Mouse (Mus musculus) left cerebral cortex, postnatal 14 days (tissue): ENCODE results near the gene Abhd6. TPM values are rescaled to one million over a fixed set of nuclear protein-coding genes. Genes with fewer than 3 reads are reported as not detected.

Experiments used
- DNase-seq, 2 experiments: peaks; one replicate each; pipeline ENCODE4 v3.0.0; 2021 to 2022; ENCODE audit warnings: low spot score in 2 of 2, mixed read lengths in 1 of 2
- intact Hi-C: fragments of 180-260 bp; cut with DNase I; formaldehyde crosslinking; loops from one replicate; pipeline ENCODE4 v1.15.1; 2025
- total RNA-seq, 2 experiments: library from RNA; stranded (reverse); gene quantifications; 2 replicates each; pipeline ENCODE4 v1.2.3; 2021

The Abhd6 gene
- total RNA-seq, 2 experiments from 2014 or later, result 64.7 to 70.0 TPM

DNA sequence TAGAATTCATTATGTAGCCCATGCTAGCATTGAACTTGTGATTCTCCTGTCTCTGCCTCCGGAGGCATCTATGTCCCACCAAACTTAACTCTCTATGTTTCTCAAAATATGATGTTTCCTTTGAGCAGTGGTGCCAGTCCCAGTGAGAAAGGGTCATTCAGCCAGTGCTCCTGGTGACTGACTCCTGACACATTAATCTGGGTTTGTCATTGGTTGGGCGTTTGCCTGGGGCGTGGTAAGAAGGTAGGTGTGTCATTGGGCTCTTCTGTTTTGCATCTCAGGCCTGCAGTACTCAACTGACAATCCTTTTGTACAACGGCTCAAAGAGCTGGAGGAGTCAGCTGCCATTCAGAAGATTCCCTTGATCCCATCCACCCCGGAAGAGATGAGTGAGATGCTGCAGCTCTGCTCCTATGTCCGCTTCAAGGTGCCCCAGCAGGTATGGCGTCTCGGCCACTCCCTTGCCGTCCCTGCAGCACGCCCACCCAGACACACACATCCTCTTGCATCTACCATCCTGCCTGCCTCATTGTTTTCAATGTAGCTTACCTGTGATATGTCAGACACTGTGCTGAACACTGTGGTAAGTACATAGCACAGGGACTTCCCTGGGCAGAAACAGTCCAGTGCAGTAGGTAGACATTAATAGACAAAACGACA lies 42.6 kb downstream of the Abhd6 start:
- DNase-seq, result no peak
- intact Hi-C loops, result loop anchor here (2.0 kb wide), 1 partner anchor 81 kb away; no protein-coding TSS in a partner anchor

DNA sequence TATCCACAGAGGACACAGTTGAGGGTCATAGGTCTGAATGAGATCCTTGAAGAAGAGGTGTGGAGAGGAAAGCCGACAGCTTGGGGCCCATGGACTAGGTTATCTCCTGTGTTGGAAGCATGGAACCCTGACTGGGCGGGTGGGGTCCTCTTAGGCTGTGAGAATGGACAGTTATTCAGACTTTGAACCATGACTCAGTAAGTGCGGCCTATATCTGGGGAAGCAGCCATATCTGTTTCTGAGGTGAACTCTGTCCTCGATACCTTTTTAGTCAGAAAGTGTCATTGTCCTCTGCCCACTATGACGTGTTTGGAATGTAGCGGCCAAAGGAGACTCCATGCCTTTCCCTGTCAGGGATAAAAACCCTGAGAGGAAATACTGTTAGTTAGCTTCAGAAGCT lies 44.1 kb downstream of the Abhd6 start:
- no peak for DNase-seq
- intact Hi-C loops, result no loop called here

DNA sequence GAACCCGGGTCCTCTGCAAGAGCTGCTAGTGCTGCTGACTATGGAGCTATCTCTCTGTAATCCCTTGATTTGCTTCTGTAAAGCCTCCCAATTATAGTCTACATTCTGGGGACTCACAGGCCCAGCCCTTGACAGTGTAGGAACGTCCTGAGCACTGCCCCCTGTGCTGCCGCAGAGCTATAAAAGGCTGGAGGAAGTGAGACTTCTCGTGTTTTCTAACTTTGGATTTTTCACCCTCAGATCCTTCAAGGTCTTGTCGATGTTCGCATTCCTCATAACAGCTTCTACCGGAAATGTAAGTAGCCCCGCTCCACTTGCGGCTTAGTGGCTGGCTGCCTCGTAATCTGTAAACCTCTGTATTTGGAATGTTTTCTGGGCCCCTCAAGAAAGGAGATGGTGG lies 46.6 kb downstream of the Abhd6 start:
- intact Hi-C loops, result no loop called here
- DNase-seq, result no peak

DNA sequence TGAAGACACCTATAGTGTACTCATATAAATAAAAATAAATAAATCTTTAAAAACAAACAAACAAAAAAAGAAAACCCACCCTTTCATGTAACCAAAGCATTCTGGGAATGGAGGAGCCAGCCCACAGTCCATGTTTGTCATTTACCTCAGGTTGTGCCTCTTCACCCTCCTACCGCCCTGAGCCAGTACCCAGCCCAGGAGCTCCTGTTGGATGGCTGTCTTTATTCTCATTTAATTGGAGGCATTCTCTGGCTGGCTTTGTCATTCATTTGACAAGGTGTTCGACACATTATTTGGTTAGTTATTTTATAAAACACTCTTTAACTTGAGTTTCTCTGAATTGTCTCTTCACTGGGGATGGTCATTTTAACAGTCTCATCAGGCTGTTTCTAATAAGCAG lies 49.2 kb downstream of the Abhd6 start:
- intact Hi-C loops, result no loop called here

DNA sequence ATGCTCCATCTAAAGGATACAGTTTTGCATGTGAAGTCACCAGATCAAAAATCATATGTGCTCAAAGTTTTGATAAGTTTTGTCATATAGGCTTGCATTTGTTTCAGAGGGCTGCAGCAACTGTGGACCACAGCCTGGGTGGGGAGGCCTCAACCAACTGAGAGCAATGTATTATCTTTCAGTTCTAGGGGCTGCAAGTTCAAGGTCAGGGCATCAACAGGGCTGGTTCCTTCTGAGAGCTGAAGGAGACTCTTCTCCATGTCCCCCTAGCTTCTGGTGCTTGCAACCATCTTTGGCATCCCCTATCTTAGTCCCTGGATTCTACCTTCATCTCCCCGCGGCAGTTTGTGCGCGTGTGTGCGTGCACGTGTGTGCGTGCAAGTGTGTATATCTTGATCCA lies 50.0 kb downstream of the Abhd6 start:
- intact Hi-C loops, result no loop called here
- DNase-seq, result no peak

More for the DNA sequence above, 49.2 kb downstream of the Abhd6 start:
- no peak for DNase-seq

DNA sequence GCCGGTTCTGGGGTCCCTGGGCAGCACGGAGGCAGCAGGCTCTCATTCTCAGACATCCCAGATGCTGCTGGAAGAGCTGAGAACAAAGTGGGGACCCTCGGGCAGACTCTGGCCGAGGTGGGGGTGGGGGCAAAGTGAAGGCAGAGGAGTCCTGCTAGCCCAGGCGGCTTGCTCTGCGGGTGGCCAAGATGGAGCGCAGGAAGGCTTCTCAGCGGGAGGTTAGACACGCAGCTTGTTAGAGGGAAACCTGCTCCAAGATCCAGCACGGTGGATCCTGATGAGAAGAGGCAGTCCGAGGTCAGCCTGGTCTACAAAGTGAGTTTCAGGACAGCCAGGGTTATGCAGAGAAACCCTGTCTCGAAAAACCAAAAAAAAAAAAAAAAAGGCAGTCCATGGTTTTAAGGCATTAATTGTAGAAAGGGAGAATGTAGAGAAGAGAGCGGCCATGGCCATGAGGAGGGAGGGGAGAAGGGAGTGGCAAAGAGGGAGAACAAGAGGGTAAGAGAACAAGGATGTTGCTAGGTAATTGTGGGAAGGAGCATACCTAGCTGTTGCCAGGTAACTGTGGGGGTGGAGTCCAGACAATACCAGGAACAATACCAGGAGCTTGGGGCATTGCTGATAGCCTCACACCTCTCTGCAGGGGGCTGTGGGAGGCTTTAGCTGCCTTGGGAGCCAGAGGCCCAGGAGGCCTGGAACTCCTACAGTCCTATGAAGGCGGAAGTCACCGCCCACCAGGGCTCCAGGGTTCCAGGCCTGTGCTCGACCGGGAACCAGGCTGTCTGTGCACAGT lies 51.8 kb downstream of the Abhd6 start:
- DNase-seq, result no peak

DNA sequence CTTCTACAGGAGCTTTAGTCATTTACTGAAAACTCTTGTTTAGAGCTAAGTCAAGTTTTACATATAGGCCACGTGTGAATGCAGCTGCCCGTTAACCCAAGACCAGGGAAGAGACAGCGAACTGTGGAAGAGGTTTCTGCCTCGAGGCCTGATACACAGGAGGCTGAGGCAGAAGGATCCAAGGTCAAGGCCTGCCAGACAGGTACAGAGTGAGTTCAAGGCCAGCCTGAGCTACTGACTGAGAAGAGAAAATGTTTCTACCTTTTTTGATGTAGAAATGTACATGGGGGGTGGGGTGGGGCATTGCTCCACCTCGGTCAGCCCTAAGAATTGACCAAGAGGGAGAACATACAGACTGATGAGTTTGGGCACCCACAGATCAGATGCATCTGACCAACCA lies 53.4 kb downstream of the Abhd6 start:
- DNase-seq, result no peak
- intact Hi-C loops, result no loop called here

More for the DNA sequence above, 51.8 kb downstream of the Abhd6 start:
- intact Hi-C loops, result no loop called here

DNA sequence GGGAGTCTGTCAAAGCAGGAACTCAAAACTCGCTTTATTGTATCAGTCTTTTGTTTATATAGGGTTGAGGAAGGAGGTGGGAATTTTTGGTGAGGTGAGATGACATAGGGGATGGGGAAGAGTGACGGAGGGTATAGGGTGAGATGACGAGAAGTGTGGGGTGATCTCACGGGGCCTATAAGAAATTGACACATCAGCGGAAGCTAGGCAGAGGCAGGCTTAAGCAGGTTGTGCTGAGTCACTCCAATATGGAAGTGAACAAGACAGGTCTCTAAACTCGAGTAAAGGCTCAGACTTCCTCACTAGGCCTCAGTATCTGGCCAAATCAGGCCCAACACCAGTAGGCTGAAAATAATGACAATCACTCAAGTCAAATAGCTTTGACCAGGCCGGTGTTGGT lies 57.2 kb downstream of the Abhd6 start:
- no peak for DNase-seq
- intact Hi-C loops, result no loop called here

DNA sequence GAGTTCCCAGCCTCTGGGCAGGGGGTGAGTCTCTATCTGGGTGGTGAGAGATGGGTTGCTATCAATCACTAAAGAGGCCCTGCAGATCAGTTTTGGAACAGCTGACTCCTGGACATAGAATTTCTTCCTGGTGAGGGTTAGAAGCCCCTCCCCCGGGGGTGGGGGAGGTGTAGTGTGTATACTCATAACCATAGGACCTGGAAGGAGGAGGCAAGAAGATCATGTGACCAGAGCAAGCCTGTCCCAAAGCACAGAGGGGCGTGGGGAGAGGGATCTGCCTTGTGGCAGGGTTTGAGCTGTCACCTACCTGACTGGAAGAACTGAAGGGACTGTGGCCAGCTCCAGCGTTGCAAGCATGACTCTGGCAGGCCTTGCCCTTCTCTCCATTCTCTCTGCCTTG lies 59.4 kb downstream of the Abhd6 start:
- DNase-seq, result no peak
- intact Hi-C loops, result no loop called here

DNA sequence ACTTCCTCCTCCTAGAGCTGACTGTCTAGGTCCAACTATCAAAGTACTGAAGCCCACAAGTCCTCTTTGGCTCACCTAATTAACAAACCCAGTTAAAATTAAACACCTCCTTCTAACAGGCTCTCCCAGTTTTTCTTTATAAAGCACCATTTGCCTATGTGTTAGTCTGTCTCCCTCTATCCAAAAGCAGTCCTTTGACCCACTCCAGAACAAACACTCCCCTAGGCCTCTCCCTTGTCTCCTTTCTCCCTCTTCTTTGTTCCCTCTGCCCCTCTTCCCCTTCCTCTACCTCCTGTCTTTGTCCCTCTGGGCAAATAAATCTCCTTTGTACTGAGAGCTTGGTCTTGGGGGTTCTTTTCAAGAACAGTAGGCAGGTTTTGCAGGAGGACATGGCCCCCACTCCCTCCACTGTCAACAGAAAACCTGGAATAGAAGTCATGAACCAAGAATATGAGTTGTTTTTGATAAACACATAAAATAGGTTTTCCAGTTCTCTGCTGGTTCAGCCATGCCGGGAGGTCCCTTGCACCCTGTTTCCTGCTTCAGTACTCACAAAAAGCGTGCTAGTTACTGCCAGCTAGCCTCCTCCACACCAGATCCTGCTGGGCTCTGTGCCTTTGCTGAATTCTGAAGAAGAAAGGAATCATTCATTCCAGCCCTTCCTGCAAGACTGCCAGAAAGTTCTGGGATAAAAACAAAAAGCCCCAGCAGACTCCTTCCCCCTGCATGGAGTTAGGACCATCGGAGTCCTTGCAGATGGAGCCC lies 60.0 kb downstream of the Abhd6 start:
- peak; percentile 45 for DNase-seq
- intact Hi-C loops, result no loop called here

DNA sequence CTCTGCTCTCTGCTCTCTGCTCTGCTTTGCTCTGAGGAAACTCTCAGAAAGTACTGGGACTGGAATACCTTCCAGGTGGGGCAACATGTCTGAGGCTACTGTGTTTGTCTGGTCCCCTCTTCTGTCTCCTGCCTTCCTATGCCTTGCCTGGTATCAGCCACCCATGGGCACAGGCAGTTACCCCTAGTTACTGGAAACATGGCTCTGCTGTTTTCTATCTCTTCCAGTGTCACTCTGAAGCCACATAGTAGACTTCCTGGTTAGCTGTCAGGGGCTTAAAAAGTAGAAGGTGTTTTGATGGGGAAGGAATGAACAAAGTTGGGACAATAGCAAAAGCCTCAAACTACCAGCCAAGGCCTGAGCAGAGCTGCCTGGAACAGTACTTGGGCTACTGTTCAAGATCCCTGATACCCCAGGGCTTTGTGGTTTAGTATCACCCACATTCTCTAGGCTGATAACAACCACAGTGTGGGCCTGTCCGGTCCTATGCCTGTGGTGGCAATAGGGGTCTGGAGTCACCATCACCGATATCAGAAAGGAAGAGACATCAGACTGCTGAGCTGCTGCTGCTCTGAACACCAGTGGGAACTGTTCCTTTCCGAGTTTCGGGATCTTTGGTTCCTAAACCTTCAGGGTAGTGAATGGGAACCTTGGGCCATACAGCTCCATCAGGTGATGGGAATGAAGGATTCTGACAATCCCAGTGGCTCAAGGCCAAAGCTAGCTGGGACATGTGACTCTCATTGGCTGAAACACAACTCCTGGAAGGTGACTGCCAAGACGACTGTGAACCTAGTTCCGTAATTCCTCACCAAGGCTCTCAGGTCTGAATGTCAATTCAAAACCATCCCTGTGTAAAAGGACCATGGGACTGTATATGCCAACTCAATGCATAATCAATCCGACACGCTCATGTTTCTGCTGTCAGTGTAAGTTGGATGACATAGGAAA lies 61.4 kb downstream of the Abhd6 start:
- no peak for DNase-seq
- intact Hi-C loops, result no loop called here

DNA sequence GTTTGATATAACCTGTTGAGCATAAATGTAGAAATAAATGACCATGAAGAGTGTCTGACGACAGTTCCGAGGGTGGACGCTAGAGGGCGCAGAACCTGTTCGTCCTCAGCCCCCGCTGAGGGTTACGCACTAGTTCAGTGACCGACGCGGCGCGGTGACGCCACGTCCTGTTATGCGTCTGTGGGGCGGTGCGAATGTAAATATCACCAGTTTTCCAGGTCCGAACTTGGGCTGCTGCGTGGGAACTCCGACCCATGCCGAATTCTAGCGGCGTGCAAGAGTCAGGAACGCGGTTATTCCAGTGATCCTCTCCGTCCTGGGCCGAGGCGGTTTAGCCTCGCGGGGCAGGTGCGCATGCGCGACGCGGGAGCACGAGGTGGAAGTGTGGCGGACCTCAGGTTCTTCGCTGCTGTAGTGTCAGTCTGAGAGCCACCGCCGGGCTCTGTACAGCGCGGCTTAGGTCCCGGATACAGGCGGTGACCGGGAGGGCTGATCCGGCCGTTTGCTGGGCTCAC lies 77.5 kb downstream of the Abhd6 start, which contains the start of gene Rpp14:
Rpp14 (plus strand) TSS at position 203 of the 515 bp plus-strand sequence.
- DNase-seq, result peak; percentile 96 to 98
- intact Hi-C loops, result no loop called here

DNA sequence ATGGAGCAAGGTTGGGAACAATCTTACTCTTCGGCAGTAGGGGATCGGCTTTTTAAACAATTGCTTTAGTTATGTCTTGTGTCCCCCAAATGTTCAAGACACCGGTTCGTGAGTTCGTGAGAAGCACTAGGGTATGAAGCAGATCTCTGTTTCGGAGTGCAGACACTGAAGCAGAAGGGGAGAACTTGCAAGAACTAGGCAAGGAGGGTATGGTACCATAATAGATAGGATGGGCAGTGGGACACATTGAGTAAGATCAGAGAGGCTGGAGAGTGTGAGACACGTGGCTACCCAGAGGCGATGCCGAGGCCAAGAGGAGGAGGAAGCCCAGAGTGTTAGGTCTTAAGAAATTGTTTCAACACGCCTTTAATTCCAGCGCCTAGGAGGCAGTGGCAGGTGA lies 78.0 kb downstream of the Abhd6 start:
- DNase-seq, result no peak
- intact Hi-C loops, result no loop called here

DNA sequence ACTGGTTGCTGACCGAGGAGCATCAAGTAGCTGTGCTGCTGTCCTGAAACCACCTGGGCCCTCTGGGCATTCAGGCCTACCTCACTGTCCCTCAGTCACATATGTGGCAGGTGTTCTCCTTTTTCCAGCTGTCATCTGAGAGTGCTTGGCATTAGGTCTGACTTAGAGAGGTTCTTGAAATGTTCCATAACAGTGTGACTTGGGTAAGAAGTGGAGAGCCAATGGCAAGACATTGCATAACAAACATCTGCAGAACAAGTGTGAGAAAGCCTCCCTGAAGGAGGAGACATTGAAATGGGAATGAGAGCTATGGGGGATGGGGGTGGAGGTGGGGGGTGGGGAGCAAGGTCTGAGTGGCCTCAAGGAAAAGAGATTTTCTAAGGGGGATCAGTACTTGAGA lies 80.2 kb downstream of the Abhd6 start:
- DNase-seq, result no peak
- intact Hi-C loops, result no loop called here

DNA sequence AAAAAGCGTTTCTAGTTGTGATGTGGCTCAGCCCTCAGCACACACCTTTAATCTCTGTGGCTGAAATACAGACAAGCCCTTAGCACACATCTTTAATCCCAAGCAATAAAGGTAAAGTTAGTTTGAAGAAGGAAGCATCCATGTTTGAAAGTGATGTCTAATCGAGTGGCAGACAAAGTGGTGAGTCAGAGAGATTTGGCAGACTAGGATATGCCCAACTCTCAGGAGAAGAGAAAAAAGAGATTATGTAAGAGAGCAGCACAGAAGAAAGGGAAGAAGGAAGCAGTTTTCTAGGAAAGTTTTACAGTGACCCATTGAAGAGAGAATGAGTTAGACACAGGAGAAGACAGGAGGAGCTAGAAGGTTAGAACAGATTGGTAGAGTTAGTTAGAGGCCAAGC lies 86.3 kb downstream of the Abhd6 start:
- DNase-seq, result no peak
- intact Hi-C loops, result no loop called here

DNA sequence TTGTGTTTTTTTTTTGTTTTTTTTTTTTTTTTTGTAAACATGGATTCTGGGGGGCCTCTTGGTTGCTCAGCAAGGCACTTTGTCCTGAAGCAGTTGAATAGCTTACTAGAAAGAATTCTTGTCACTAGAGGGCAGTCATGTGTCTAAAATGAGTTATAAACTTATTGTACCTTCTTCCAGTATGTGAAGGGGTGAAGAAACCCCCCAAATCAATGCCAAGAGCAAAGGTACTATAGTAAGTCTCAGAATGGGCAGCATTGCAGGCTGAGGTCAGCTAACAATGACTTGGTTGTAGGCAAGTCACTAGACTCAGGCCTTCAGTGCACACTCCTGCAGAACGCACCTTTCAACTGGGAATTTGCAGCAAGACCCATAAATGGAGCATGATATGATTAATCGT lies 89.9 kb downstream of the Abhd6 start:
- intact Hi-C loops, result loop anchor here (2.0 to 10.0 kb wide), 4 partner anchors 65 to 254 kb away; partner anchors contain the start of gene Pdhb
- peak in 1 of 2 experiments; percentile 78 for DNase-seq

DNA sequence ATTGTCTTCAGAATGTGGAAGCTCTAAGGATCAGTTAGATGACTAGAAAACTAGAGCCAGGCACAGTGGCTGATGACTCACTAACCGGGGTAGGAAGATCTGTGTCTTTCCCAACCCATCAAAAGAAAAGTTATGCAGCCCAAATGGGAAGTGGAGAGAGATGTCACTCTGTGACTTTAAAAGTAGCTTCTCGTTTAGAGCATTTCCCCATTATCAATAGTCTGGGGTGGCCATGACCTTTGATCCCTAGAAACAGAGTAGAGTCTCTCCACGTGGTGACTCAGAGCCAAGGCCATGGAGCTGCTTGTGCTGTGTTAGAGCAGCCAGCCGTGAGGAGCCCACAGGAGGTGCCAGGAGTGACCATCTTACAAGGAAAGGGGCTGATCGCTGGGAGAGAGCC lies 90.7 kb downstream of the Abhd6 start:
- no peak for DNase-seq
- intact Hi-C loops, result loop anchor here (2.0 to 10.0 kb wide), 4 partner anchors 64 to 253 kb away; partner anchors contain the start of gene Pdhb

DNA sequence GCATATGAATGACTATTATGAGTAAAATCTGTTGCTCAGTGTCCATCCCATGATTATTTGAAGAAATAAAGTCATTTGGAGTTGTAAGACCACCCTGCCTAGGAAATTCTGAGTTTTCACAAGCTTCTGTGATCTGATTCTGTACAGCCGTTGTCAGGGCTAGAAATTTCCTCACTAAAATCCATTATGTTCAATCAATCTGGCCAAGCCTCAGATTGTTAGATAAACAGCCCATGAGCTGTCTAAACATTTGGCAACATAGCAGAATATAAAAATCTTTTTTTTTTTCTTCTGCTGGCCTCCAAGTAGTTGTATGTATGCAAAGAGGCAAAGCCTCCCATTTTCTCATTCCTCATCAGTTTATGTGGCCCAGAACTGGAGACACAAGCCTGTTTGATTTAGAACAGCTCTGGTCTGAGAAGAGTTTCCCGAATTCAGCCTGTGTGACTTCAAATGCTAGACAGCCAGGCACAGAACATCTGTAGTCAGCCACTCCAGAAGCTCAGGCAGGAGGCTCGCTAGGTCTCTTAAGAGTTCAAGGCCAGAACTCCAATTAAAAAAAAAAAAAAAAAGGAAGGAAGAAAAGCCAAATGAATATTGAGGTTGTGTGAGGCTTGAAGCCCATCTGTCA lies 92.3 kb downstream of the Abhd6 start:
- DNase-seq, result no peak
- intact Hi-C loops, result loop anchor here (5.0 to 10.0 kb wide), 5 partner anchors 47 to 150 kb away; partner anchors contain the start of gene Pdhb
